Mouse (Mus musculus): ENCODE measurements around the gene Galnt13. TPM values are rescaled to one million over a fixed set of nuclear protein-coding genes. Genes with fewer than 3 reads are reported as not detected.
A peak's percentile ranks its signal among the peaks of the same experiment; 100 is the strongest.

The Galnt13 gene
- polyA plus RNA-seq, 1 experiment from 2014 or later = 1.7 TPM

DNA sequence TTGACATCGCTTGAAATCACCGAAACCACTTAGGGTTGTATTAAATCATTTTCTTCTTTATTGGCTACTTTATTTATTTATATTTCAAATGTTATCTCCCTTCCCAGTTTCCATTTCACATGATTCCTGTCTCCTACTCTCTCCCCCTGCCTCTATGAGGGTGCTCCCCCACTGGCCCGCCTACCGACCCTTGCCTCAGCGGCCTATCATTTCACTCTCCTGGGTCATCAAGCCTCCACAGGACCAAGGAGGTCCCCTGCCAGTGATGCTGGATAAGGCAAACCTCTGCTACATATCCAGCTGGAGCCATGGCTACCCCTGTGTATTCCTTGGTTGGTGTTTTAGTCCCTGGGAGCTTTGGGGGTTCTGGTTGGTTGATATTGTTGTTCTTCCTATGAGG lies 667.4 kb downstream of the Galnt13 start:
- no peaks in the 10 kb centered on the region for H3K27me3 ChIP-seq (replicated peaks; ENCODE audit: control insufficient read depth, insufficient read depth, low read length)

DNA sequence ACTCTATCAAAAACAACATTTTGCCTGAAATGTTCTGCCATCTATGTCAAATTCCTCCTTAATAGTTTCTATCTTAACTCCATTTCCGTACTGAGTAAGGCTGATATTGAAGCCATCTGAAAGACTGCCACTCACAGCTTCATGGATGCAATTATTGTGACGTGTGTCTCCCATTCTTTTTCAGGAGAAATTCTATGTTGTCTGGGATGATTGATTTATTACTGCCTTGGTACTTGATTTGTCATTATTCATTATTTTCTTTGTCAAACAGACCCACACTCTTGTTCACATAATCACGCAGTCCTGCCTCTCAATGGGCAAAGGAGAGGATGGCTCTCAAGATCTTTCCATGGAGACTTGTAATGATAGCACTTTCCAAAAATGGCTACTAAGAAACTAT lies 671.7 kb downstream of the Galnt13 start:
- Histone ChIP-seq H3K27me3 (replicated peaks; ENCODE audit: control insufficient read depth, insufficient read depth, low read length) (no peaks in the 10 kb centered on the region), H3K4me3 (ENCODE audit: low read depth, low read length) (no peak overlapping the region), H3K27ac (ENCODE audit: low read depth, low read length) (no peak overlapping the region), H3K4me1 (ENCODE audit: control insufficient read depth, insufficient read depth, low read length) (no peaks in the 10 kb centered on the region), H3K36me3 (ENCODE audit: control insufficient read depth, insufficient read depth, low read length) (no peaks in the 10 kb centered on the region), H3K9me3 (replicated peaks; ENCODE audit: control insufficient read depth, low read length) (no peaks in the 10 kb centered on the region), H3K9ac (ENCODE audit: low read length) (no peak overlapping the region), H3K4me2 (ENCODE audit: low read length) (no peak overlapping the region)
- DNase-seq (ENCODE audit: low spot score) (peak; percentile 30), ATAC-seq (peak; percentile 52; the same call in 1 of the 2 replicates)
- 61% methylated on average over 3 of the region's 3 CpGs for WGBS

More for the DNA sequence above, 667.4 kb downstream of the Galnt13 start:
- no peaks in the 10 kb centered on the region for H3K4me1 ChIP-seq (ENCODE audit: control insufficient read depth, insufficient read depth, low read length)
- H3K4me2 ChIP-seq (ENCODE audit: low read length) = no peak overlapping the region
- WGBS = 97% methylated on average over 5 of the region's 5 CpGs
- no peak overlapping the region for H3K9ac ChIP-seq (ENCODE audit: low read length)
- no peaks in the 10 kb centered on the region for H3K36me3 ChIP-seq (ENCODE audit: control insufficient read depth, insufficient read depth, low read length)
- H3K9me3 ChIP-seq (replicated peaks; ENCODE audit: control insufficient read depth, low read length) = no peaks in the 10 kb centered on the region
- ATAC-seq (no peak), DNase-seq (ENCODE audit: low spot score) (no peak)
- no peak overlapping the region for H3K4me3 ChIP-seq (ENCODE audit: low read depth, low read length)
- H3K27ac ChIP-seq (ENCODE audit: low read depth, low read length) = no peak overlapping the region

DNA sequence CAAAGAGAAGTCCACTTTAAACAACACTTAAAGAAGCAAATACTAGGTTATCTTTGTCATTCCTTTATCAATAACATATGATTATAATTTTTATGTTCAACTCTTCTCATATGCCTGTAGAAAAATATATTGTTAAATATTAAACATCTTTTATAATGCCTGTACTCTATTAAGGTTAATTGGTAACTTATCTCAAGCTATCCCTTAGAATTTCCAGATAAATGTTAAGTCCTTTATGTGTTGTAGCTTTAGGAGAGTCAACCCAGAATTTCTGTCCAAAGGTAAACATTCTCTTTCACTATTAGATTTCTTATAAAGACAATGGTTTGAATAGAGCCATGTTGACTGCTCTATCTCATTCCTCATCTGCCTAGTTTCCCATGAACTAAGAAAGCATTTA lies 717.0 kb downstream of the Galnt13 start:
- no peak overlapping the region for H3K4me2 ChIP-seq (ENCODE audit: low read length)
- no peak overlapping the region for H3K9ac ChIP-seq (ENCODE audit: low read length)
- ATAC-seq (no peak), DNase-seq (ENCODE audit: low spot score) (no peak)
- H3K4me1 ChIP-seq (ENCODE audit: control insufficient read depth, insufficient read depth, low read length) = no peaks in the 10 kb centered on the region
- no peak overlapping the region for H3K27ac ChIP-seq (ENCODE audit: low read depth, low read length)
- no peak overlapping the region for H3K4me3 ChIP-seq (ENCODE audit: low read depth, low read length)
- H3K27me3 ChIP-seq (replicated peaks; ENCODE audit: control insufficient read depth, insufficient read depth, low read length) = no peaks in the 10 kb centered on the region
- no peaks in the 10 kb centered on the region for H3K9me3 ChIP-seq (replicated peaks; ENCODE audit: control insufficient read depth, low read length)
- no peaks in the 10 kb centered on the region for H3K36me3 ChIP-seq (ENCODE audit: control insufficient read depth, insufficient read depth, low read length)

DNA sequence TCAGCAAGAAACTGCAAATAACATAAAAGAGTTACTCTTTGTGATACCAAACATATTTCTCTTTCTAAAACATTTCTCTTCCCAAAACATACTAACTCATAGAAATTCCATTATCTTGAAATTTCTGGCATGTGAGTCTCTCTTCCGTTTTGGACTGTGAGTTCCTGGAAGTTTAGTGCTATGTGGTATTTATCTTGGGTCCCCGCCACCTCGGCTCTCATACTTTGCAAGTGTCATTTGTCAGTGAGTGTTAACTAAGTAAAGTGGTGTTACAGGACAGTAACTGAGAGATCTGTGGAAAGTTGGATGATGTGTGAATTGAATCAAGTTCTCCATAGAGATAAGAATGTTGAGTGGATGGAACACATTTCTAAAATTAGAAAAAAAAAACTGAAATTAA lies 728.7 kb downstream of the Galnt13 start:
- 88% methylated on average over 3 of the region's 3 CpGs for WGBS
- H3K4me1 ChIP-seq (ENCODE audit: control insufficient read depth, insufficient read depth, low read length) = no peaks in the 10 kb centered on the region
- H3K9ac ChIP-seq (ENCODE audit: low read length) = no peak overlapping the region
- no peaks in the 10 kb centered on the region for H3K9me3 ChIP-seq (replicated peaks; ENCODE audit: control insufficient read depth, low read length)
- H3K4me3 ChIP-seq (ENCODE audit: low read depth, low read length) = no peak overlapping the region
- H3K27ac ChIP-seq (ENCODE audit: low read depth, low read length) = no peak overlapping the region
- ATAC-seq (no peak), DNase-seq (ENCODE audit: low spot score) (no peak)
- H3K27me3 ChIP-seq (replicated peaks; ENCODE audit: control insufficient read depth, insufficient read depth, low read length) = no peaks in the 10 kb centered on the region
- H3K36me3 ChIP-seq (ENCODE audit: control insufficient read depth, insufficient read depth, low read length) = no peaks in the 10 kb centered on the region
- no peak overlapping the region for H3K4me2 ChIP-seq (ENCODE audit: low read length)
